23 mouse cellular contexts compared by ENCODE assay signal in the genomic region with DNA sequence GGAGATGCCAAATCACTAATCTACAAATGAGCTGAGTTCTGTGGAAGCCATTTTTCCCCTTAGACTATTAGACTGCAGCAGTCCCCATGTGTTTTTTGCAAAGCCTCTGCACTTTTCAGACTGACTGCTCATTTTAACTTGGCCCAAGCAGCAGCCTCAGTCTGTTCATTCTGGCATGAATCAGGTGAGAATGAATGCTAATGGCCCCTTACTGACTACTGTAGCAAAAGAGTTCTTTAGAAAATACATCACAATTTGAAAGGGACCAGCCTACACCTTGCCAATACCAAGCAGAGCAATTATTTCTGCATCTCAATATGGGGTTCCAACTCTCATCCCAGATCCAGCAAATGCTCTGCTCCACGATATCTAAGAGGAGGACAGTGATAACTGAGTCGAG.
DNase-seq lines count a peak whose midpoint lies in the region; ATAC-seq and TF ChIP-seq lines count a peak whose summit lies in the region.
"Had no signal": no experiment of that assay in that cellular context is flagged by ENCODE, and none has a peak within 500 bp of the region (broad histone marks: within the 10 kb centered on the region; RNA-seq: fewer than 3 reads in every experiment).

No protein-coding gene starts in this region.

- no peak overlapping the region for H3K4me2 ChIP-seq in forebrain, embryonic 15.5 days (replicated peaks)
- H3K4me2 ChIP-seq in forebrain, embryonic 12.5 days = no peak overlapping the region
- no peak overlapping the region for H3K4me2 ChIP-seq in forebrain, embryonic 16.5 days (ENCODE audit: low read length)
- H3K4me2 ChIP-seq: embryonic facial prominence, embryonic 15.5 days; hindbrain, embryonic 13.5 days had no signal

- 71% methylated on average over 2 of the region's 2 CpGs for WGBS in forebrain, embryonic 15.5 days
- 90% methylated on average over 2 of the region's 2 CpGs for WGBS in forebrain, embryonic 12.5 days
- WGBS in forebrain, embryonic 16.5 days = 76% methylated on average over 2 of the region's 2 CpGs

- peak; percentile 77 for ATAC-seq in forebrain, embryonic 15.5 days (replicated peaks)
- no peak for ATAC-seq in forebrain, embryonic 12.5 days (ENCODE audit: low FRiP score)
- peak; percentile 89 for ATAC-seq in forebrain, embryonic 16.5 days
- ATAC-seq: activated CD4-positive, CD25-positive, alpha-beta regulatory T cell, adult 4 months; inflammation-experienced regulatory T-cells, adult 6 months; Patski had no signal

- no peaks in the 10 kb centered on the region for H3K4me1 ChIP-seq in forebrain, embryonic 15.5 days
- H3K4me1 ChIP-seq in forebrain, embryonic 12.5 days = no peaks in the 10 kb centered on the region
- H3K4me1 ChIP-seq in forebrain, embryonic 16.5 days (replicated peaks; ENCODE audit: control insufficient read depth, insufficient read depth, low read length) = no peaks in the 10 kb centered on the region
- H3K4me1 ChIP-seq: embryonic facial prominence, embryonic 15.5 days; heart, embryonic 10.5 days; hindbrain, embryonic 13.5 days had no signal

- no peak overlapping the region for H3K27ac ChIP-seq in forebrain, embryonic 15.5 days (replicated peaks)
- no peak overlapping the region for H3K27ac ChIP-seq in forebrain, embryonic 12.5 days
- peak overlapping the region; percentile 76 for H3K27ac ChIP-seq in layer of hippocampus, adult 2 months
- H3K27ac ChIP-seq in forebrain, embryonic 16.5 days (ENCODE audit: low read length) = no peak overlapping the region
- H3K27ac ChIP-seq: embryonic facial prominence, embryonic 15.5 days; heart, embryonic 10.5 days; hindbrain, embryonic 13.5 days had no signal

- no peak overlapping the region for H3K9ac ChIP-seq in forebrain, embryonic 15.5 days (replicated peaks)
- H3K9ac ChIP-seq in forebrain, embryonic 12.5 days = no peak overlapping the region
- no peak overlapping the region for H3K9ac ChIP-seq in forebrain, embryonic 16.5 days (replicated peaks; ENCODE audit: low read depth, low read length)
- H3K9ac ChIP-seq: embryonic facial prominence, embryonic 15.5 days; hindbrain, embryonic 13.5 days had no signal

- no peak overlapping the region for H3K4me3 ChIP-seq in forebrain, embryonic 15.5 days
- no peak overlapping the region for H3K4me3 ChIP-seq in forebrain, embryonic 12.5 days (replicated peaks)
- H3K4me3 ChIP-seq in layer of hippocampus, adult 2 months = no peak overlapping the region
- no peak overlapping the region for H3K4me3 ChIP-seq in forebrain, embryonic 16.5 days (replicated peaks; ENCODE audit: low read length)
- H3K4me3 ChIP-seq: embryonic facial prominence, embryonic 15.5 days; erythroblast, embryonic 14.5 days; heart, embryonic 10.5 days; hindbrain, embryonic 13.5 days had no signal

- TF ChIP-seq CTCF in layer of hippocampus, adult 2 months (conservative IDR thresholded peaks at IDR 0.05) = no peak

- H3K36me3 ChIP-seq in forebrain, embryonic 15.5 days = no peaks in the 10 kb centered on the region
- no peaks in the 10 kb centered on the region for H3K36me3 ChIP-seq in forebrain, embryonic 12.5 days (replicated peaks)
- H3K36me3 ChIP-seq in forebrain, embryonic 16.5 days (ENCODE audit: control insufficient read depth, insufficient read depth) = no peaks in the 10 kb centered on the region
- H3K36me3 ChIP-seq: embryonic facial prominence, embryonic 15.5 days; heart, embryonic 10.5 days; hindbrain, embryonic 13.5 days had no signal

- no peaks in the 10 kb centered on the region for H3K9me3 ChIP-seq in forebrain, embryonic 15.5 days
- H3K9me3 ChIP-seq in forebrain, embryonic 12.5 days = no peaks in the 10 kb centered on the region
- H3K9me3 ChIP-seq in forebrain, embryonic 16.5 days (ENCODE audit: control insufficient read depth, low read length) = no peaks in the 10 kb centered on the region
- H3K9me3 ChIP-seq: embryonic facial prominence, embryonic 15.5 days; heart, embryonic 10.5 days; hindbrain, embryonic 13.5 days had no signal

- DNase-seq in layer of hippocampus, adult 2 months (ENCODE audit: low spot score in 2 of 2) = peak in 1 of 2 experiments; percentile 19
- no peak for DNase-seq in layer of hippocampus, adult 8-10 months (ENCODE audit: low spot score in 2 of 2)
- DNase-seq in adrenal gland, postnatal 10 days = no peak
- DNase-seq: adrenal gland, postnatal 25 days; cerebellum, adult 11 months; cerebellum, adult 8-10 months; embryo, embryonic 11 days; gastrocnemius, postnatal 10 days; heart, adult 18-20 months; heart, postnatal 10 days; heart, postnatal 4 days; kidney, adult 11 months had no signal

- no peaks in the 10 kb centered on the region for H3K27me3 ChIP-seq in forebrain, embryonic 15.5 days
- H3K27me3 ChIP-seq in forebrain, embryonic 12.5 days = no peaks in the 10 kb centered on the region
- H3K27me3 ChIP-seq in forebrain, embryonic 16.5 days (replicated peaks; ENCODE audit: control insufficient read depth, insufficient read depth, low read length) = no peaks in the 10 kb centered on the region
- H3K27me3 ChIP-seq: CH12.LX; embryonic facial prominence, embryonic 15.5 days; hindbrain, embryonic 13.5 days; Patski had no signal
